Mouse (Mus musculus) ES-E14 (cell line): ENCODE measurements around the gene Fer1l5.

ENCODE experiments used
- CHD2 ChIP-seq: IDR thresholded peaks from 2 replicates; pipeline ENCODE4 v1.6.1; 2014; ENCODE audit warnings: mild to moderate bottlenecking, low read depth, low read length, inconsistent platforms
- HCFC1 ChIP-seq: IDR thresholded peaks from 2 replicates; pipeline ENCODE4 v1.6.1; 2012; ENCODE audit warnings: low read length, inconsistent platforms, borderline replicate concordance; ENCODE audit not compliant: insufficient read depth
- ZNF384 ChIP-seq: IDR thresholded peaks from 2 replicates; pipeline ENCODE4 v1.6.1; 2012; ENCODE audit warnings: low read depth, low read length, inconsistent platforms

DNA sequence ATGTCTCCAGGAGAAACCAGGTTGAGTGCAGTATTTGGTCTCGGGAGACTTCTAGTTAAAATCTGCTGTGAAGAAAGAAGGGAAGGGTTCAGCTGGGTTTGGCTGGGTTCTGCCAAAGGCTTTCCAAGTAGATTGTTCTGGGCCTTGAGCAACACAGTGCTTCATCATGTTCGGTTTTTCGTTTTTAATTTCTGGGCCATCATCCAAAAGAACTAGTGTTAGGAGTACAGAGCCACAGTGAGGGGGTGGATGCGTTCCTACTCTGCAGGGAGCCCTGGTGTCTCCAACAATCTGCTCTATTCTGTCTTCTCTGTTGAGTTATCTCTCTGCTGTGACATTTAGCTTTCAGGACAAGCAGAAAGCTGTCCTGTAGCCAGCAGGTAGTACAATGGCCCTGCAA lies 69.0 kb downstream of the Fer1l5 start:
- TF ChIP-seq CHD2: no peak
- TF ChIP-seq ZNF384: no peak
- no peak for TF ChIP-seq HCFC1
